Mouse (Mus musculus) bone marrow macrophage, adult 2 months (primary cell): ENCODE measurements around the gene Amz1.

ENCODE experiments used
- CTCF ChIP-seq: IDR thresholded peaks from 2 replicates; pipeline ENCODE4 v1.5.1; 2012; ENCODE audit warnings: low read depth, mild to moderate bottlenecking, low read length, moderate library complexity
- POLR2A ChIP-seq: IDR thresholded peaks from 2 replicates; pipeline ENCODE4 v1.6.1; 2012; ENCODE audit warnings: mild to moderate bottlenecking, low read depth, low read length, borderline replicate concordance

- TF ChIP-seq POLR2A (no peak), CTCF (no peak)
Measured at GRCm38 (mm10) chr5:140748425-140748824, 24.5 kb downstream of the Amz1 start.
